Mouse (Mus musculus): ENCODE data around the gene Tlr9. TPM values are rescaled to one million over a fixed set of nuclear protein-coding genes. Genes with fewer than 3 reads are reported as not detected.

Gene Tlr9
- not detected for polyA plus RNA-seq (2017; shearing (Covaris generic))

DNA sequence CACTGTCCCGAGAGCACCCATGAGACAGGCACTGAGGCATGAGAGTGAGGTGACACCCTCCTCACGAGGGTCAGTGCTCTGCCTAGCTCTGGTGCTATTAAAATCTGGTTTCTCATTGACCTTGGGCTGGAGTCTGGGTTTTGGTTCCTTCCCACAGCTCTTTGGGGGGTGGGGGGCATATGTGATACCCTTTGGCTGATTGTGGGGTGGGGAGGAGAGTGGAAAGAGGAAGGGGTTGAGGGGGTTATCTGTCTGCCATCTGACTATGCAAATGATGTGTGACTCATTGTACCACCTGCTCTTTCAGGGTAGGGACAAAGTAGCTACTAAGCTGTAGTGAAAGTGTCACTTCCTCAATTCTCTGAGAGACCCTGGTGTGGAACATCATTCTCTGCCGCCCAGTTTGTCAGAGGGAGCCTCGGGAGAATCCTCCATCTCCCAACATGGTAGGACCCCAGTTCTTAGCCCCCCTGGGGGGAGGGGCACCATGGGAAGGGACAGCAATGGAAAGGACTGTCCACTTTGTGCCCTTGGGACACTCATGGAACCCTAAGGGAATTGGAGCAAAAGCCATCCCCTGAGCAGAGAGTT, at the start of gene Tlr9:
Tlr9 (plus strand) TSS at position 338 of the 591 bp plus-strand sequence.

GRCm38 (mm10) chr9:106199535-106200272, 22.7 kb upstream of the Tlr9 start, which contains the start of gene Ppm1m:
Ppm1m (minus strand) TSS chr9:106199746.

DNA sequence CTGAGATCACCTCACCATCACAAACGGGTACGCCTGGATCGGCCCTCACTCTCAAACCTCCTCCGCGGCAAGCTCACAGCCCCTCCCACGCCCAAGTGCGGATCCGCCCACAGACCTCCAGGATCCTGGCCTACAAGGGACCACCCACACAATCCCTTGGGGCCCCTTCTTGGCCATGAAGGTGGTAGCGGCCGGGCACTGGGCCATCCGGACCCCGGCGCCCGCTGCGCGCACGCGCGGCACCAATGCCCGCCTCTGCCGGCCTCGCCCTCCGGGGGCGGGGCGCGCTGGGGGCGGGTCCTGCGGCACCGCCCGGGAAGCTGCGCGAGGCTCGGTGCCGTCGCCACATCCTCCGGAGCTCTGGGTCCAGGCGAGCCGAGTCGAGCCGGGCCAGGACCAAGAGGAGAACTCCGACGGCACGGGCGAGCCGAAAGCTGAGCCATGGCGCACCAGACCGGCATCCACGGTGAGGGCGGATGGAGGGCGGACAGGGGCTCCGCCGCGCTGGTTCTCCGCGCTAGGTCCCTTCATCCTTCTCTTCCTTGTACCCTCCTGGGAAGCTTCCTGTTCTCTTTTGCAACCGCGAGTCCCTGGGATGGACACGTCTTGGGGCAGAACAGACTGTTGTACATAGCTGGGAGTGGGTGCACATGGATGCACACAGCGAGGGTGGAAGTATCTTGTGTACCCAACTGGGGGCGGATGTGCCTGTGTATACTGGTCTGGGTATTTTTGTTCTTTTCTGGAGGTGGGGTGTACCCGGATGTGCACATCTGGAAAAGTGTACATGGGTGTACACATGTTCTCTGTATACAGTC, 19.4 kb upstream of the Tlr9 start, which contains the start of gene Twf2:
Twf2 (plus strand) TSS at position 290 of the 818 bp plus-strand sequence.

Other genes with a start within 250 kb of the Tlr9 start
- not detected for gene Col6a4, start 125.8 kb upstream of the Tlr9 start, polyA plus RNA-seq (2017; shearing (Covaris generic))
- gene Glyctk, start 64.5 kb upstream of the Tlr9 start, polyA plus RNA-seq (2017; shearing (Covaris generic)) = 7.4 TPM
- 43.8 TPM for gene Wdr82, start 51.7 kb upstream of the Tlr9 start, polyA plus RNA-seq (2017; shearing (Covaris generic))
- gene Ppm1m, start 22.9 kb upstream of the Tlr9 start, polyA plus RNA-seq (2017; shearing (Covaris generic)) = 16.7 TPM
- gene Twf2, start 19.5 kb upstream of the Tlr9 start, polyA plus RNA-seq (2017; shearing (Covaris generic)) = 342 TPM
- gene Alas1, start 26.1 kb downstream of the Tlr9 start, polyA plus RNA-seq (2017; shearing (Covaris generic)) = 54.4 TPM
- 6.9 TPM for gene Poc1a, start 58.5 kb downstream of the Tlr9 start, polyA plus RNA-seq (2017; shearing (Covaris generic))
- gene Dusp7, start 146.0 kb downstream of the Tlr9 start, polyA plus RNA-seq (2017; shearing (Covaris generic)) = 12.0 TPM
- 801 TPM for gene Rpl29, start 206.9 kb downstream of the Tlr9 start, polyA plus RNA-seq (2017; shearing (Covaris generic))
- 20.7 TPM for gene Acy1, start 215.7 kb downstream of the Tlr9 start, polyA plus RNA-seq (2017; shearing (Covaris generic))
- 16.0 TPM for gene Abhd14b, start 224.9 kb downstream of the Tlr9 start, polyA plus RNA-seq (2017; shearing (Covaris generic))
- gene Abhd14a, start 225.1 kb downstream of the Tlr9 start, polyA plus RNA-seq (2017; shearing (Covaris generic)) = 23.8 TPM
- gene Pcbp4, start 230.7 kb downstream of the Tlr9 start, polyA plus RNA-seq (2017; shearing (Covaris generic)) = 14.7 TPM
- gene Gpr62, start 243.3 kb downstream of the Tlr9 start, polyA plus RNA-seq (2017; shearing (Covaris generic)) = not detected